Mouse (Mus musculus): ENCODE measurements around the gene 1700020L24Rik.

The 1700020L24Rik gene

DNA sequence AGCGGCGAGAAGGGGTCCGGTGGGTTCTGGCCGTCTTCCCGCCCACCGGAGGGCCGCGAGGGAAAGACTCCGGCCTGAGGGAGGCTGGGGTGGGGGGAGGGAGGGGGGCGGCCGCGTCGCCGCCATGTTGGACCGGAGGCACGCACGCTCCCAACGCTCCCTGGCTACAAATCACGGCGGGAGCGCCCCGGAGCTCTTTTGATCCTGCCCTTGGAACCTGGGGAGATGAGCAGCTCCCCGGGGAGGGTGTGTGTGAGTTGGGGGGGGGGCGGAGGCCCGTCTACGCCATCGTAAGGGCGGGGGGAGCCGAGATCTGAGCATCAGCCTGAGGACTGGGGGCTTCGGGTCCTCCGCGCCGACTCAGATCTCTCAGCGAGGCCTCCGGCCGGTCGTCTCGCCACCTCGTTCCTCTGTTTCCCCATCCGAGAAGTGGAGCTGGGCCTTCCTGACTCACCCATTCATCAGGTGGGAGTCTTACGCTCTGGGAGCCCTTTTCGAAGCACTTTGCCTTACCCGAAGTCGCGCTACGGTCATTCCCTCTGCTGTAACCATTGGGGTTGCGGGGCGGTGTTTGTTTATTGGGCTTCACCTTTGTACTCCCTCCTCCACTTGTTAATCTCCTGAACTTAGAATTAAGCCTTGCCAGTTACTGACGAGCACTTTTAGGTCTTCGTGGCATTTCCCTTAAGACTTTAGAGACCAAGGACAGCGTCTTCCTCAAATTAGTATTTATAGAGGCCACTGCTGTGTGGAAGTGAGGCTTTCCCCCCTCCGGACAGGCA lies 35.9 kb downstream of the 1700020L24Rik start:
- DNase-seq = no peak

Data from cerebellum, adult 11-12 months (tissue).